Mouse (Mus musculus): ENCODE data around the gene Tmem132a. TPM values are rescaled to one million over a fixed set of nuclear protein-coding genes. Genes with fewer than 3 reads are reported as not detected.

Tmem132a gene
- total RNA-seq, 2 experiments from 2014 or later = 0.11 to 0.70 TPM

GRCm38 (mm10) chr19:10839010-10839892 is 30.5 kb downstream of the Tmem132a start, which contains the start of gene Slc15a3:
Gene Slc15a3, plus strand, starts transcription at chr19:10839727.
- no peak for ATAC-seq (ENCODE audit: poor library complexity, severe bottlenecking)

GRCm38 (mm10) chr19:10835671-10836070 is 34.1 kb downstream of the Tmem132a start:
- ATAC-seq (ENCODE audit: poor library complexity, severe bottlenecking) = no peak

DNA sequence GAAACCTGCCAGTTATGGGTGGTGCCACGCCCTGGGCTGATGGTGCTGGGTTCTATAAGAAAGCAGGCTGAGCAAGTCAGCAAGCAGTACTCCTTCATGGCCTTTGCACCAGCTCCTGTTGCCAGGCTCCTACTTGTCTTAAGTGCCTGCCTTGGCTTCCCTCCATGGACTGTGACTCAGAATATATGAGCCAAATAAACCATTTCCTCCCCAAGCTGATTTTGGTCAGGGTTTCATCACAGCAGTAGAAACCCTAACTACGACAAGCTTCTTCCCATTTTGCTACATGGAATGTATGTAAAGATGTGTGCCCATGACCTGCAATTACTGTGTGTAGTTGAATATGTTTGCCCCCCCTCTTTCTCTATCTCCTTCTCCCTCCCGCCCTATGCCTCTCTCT is 36.1 kb downstream of the Tmem132a start:
- ATAC-seq (ENCODE audit: poor library complexity, severe bottlenecking) = peak; percentile 49

DNA sequence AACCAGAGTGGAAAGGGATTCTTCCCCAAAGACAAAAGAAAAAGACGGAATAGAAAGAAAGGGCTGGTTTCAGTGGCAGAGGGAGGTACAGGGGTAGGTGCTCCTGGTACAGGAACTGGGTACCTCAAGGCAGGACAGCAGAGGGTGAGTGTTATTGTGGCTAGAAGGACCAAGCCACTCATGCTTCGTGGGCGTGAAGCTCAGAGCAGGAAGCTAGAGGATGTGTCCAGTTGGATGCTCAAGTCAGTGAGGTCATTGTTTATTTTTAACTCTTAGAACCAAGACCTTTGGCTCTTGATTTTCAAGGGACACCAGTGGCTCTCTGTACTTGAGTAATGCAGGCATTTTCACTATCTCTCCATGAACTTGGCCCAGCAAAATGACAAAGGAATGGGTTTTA is 37.7 kb downstream of the Tmem132a start:
- peak; percentile 45 for ATAC-seq (ENCODE audit: poor library complexity, severe bottlenecking)

DNA sequence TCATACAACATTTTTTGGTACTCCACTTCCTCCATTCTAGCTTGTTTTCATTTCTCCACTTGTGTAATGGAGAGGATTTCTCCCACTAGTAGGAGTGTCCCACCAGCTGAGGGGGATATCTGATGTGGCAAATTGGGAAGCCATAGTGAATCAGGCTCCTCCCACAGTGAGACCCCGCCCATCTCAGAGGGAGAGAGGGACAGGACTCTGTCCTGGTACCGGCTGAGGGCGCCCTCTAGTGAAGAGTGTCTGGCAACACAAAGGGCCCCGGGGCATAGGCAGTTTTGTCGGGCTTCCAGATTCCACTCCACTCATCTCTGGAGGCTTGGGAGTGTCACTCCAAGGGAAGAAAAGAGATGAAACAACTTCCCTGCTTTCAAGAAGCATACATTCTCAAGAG is 38.3 kb downstream of the Tmem132a start:
- ATAC-seq (ENCODE audit: poor library complexity, severe bottlenecking) = peak; percentile 78

GRCm38 (mm10) chr19:10829436-10830175 is 40.1 kb downstream of the Tmem132a start, which contains the start of gene Cd6:
Gene Cd6, minus strand, starts transcription at chr19:10830058.
- ATAC-seq (ENCODE audit: poor library complexity, severe bottlenecking) = peak; percentile 34; the same call in 1 of the 2 replicates

DNA sequence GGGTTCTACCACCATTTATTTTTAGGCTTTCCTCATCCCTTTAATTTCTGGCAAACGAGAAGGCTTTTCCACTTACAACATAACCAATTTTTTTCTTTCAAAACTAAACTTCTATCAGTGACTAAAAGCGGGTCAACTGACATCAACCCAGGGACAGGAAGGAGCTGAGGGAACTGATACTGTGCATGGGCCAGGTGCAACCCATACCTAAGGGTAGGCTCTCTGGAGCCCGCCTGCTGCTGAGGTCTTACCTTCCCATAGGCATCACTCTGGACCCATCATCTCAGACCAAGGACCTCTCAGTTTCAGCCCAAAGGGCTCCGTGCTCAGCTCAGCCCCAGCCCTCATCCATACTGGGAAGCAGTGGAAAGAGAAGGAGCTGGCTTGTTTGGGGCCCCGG is 41.4 kb downstream of the Tmem132a start:
- no peak for ATAC-seq (ENCODE audit: poor library complexity, severe bottlenecking)

- ATAC-seq (ENCODE audit: poor library complexity, severe bottlenecking) = no peak
Measured at GRCm38 (mm10) chr19:10824061-10824460, 45.7 kb downstream of the Tmem132a start.

- no peak for ATAC-seq (ENCODE audit: poor library complexity, severe bottlenecking)
Measured at GRCm38 (mm10) chr19:10822534-10822933, 47.2 kb downstream of the Tmem132a start.

GRCm38 (mm10) chr19:10821319-10821718 is 48.4 kb downstream of the Tmem132a start:
- no peak for ATAC-seq (ENCODE audit: poor library complexity, severe bottlenecking)

DNA sequence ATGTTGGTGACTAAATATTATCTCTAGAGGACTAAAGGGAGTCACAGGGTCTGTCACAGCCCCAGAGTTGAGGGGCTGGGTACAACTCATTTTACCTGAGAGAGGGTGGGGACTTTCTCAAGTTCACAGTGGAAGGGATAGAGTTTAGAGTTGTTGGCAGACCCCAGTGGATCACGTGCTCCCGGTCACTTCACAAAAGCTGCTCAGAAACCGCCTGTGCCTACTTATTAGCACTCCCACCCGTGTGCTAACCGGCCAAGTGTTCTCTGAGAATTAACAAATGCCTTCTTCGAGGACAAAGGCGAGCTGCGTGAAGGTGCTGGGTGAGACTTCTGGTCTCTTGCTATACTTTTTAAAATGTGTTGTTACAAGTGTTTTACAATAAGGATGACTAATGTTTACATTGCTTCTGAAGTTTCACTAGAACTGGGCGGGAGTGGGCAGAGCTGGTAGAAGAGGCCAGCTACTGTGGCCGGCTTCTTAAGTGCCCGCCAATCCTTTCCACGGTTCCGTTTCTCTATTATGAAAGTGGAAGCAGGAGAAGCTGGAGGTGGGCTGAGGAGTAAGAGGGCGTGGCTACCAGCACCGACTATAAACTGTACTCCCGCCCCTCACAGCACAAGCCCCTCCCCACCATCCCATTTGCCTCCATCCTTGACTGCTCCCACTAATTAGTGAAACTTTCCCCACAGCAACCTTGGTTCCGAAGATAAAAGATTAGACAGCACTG is 51.4 kb downstream of the Tmem132a start:
- ATAC-seq (ENCODE audit: poor library complexity, severe bottlenecking) = peak; percentile 68

DNA sequence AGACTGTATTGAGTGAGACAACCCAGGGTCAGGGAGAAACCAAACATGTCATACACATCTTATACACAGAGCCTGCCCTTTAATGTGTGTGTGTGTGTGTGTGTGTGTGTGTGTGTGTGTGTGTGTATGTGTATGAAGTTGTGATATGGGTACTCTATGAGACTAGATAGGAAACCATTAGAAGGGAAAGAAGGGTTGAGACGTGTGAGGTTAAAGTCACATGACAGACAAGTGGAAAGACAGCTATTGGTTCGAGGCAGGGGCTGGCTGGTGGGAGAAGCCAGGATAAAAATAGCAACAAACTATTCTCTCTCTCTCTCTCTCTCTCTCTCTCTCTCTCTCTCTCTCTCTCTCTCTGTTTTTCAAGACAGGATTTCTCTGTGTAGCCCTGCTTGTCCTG is 53.3 kb downstream of the Tmem132a start:
- ATAC-seq (ENCODE audit: poor library complexity, severe bottlenecking) = no peak

DNA sequence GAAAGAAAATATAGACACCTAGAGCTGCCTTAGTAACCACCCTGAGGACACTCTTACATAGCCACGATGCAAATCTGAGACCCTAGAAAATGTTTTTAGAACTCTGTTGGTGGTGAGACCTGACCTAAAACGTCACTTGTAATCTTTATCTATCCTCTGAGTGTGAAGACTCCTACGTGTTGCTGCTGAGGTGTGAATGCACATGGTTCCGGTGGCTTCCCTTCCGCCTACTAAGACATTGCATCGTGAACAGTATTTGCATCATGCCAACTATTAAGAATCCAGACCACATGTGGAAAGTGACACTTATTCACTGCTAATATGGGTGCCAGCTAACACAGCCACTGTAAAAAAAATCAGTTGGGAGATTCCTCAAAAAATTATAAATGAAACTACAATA is 53.9 kb downstream of the Tmem132a start:
- no peak for ATAC-seq (ENCODE audit: poor library complexity, severe bottlenecking)

DNA sequence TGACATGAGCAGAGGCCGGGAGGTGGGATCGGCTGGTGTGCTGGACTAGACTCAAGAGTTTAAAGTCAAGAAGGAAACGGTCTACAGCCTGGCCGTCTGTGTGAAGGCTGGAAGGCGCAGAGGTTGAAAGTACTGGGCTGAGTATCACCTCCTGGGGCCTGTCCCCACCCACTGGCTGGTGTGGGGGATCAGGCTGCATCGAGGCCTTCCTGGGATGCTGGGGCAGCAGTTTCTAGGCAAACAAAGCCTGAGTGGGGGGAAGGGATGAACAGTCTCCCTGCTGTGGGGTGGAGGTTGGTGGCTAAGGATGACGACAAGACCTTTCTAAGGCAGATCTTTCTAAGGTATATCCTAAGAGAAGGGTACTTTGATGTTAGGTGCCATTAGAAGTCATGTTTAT is 55.8 kb downstream of the Tmem132a start:
- no peak for ATAC-seq (ENCODE audit: poor library complexity, severe bottlenecking)

DNA sequence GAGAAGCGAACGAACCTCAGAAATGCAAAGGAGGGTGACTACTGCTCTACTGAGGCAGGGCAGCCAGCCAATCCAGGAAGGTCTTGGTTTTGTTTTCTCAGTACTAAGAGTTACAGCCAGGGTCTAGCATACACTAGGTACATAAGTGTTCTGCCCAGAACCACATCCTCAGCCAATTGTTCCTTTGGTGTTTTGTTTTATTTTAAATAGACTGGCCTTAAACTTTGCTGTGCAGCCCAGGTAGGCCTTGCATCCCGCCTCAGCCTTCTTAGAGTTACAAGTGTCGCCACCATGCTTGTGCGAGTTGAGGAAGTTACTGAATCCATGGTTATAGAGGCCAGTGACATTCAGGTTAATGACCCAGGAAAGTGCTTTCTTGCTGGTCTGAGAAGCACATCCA is 56.7 kb downstream of the Tmem132a start:
- no peak for ATAC-seq (ENCODE audit: poor library complexity, severe bottlenecking)

DNA sequence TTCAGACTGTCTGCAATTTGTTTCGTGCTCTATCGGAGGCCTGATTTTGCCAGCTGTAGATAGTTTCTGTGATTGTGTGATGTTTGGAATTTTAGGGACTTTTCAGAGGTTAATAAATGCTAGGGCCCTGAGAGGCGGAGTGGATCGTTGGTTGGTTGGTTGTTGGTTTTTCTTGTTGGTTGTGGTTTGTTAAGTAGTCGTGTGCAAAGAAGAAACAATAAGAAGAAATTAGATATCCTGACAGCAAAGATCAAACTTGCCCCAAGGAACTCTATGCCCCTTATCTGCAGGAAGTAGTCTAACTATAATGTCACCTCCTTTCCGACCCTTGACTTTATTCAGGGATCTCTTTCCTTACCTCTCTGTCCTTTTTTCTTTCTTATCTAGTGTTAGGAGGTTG is 58.3 kb downstream of the Tmem132a start:
- ATAC-seq (ENCODE audit: poor library complexity, severe bottlenecking) = no peak

DNA sequence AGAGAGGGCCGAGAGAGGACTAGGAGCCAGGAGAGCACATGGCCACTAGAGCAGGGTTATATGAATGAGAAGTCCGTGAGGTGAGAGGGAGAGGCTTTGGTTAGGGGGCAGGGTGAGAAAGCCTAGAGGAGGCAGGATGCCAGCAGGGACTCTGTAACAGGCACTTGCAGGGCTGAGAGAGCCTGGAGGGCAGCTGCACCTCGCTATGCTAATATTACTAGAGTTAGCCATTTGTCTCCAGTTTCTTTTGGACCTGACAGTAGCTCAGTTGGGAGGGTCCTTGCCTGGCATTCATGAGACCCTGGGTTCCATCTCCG is 59.6 kb downstream of the Tmem132a start:
- ATAC-seq (ENCODE audit: poor library complexity, severe bottlenecking) = no peak

DNA sequence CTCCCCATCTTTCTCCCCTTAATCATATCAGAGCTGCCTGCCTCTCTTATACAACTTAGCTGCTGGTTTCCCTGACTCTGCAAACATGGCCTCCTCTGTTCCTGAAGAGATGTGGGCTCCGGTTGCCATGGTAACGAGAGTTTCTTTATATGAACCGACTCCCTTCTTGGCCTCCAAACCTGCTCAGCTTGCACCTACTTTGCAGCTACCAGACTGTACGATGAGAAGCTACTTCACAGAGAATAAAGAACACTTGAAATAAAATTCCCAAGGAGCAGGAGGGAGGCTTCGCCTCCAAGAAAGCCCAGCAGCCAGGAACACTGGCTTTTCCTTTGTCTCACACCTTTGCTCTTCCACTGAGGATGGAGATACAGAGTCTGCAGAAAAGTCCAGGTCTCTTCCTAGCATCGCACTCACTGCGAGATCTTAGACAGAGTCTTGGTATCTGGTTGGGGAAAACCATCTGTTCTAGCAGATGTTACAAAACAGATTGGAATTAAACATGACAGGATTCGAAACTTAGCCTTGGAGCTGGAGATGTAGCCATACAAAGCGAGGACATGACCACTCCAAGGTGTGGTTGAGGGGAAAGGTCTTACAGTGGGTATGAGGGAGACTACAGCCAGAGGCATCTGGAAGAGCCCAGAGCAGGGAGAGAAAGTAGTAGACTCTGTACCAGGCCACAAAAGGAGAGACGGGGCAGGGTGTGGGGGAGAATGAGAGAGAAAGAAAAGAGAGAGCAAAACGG is 60.1 kb downstream of the Tmem132a start:
- ATAC-seq (ENCODE audit: poor library complexity, severe bottlenecking) = no peak

- ATAC-seq (ENCODE audit: poor library complexity, severe bottlenecking) = no peak
Measured at GRCm38 (mm10) chr19:10808524-10809233, 61.1 kb downstream of the Tmem132a start.
